Mouse (Mus musculus): Measurements from ENCODE around the gene Cacnb2. TPM values are rescaled to one million over a fixed set of nuclear protein-coding genes. Genes with fewer than 3 reads are reported as not detected.

Gene Cacnb2
- polyA plus RNA-seq, 1 experiment from 2014 or later, result 6.2 TPM

- H3K27ac ChIP-seq (ENCODE audit: low read length), result no peak overlapping the region
- 71% methylated on average over 1 of the region's 1 CpGs for WGBS
- H3K9me3 ChIP-seq (ENCODE audit: control insufficient read depth, low read depth, low read length), result no peaks in the 10 kb centered on the region
- no peaks in the 10 kb centered on the region for H3K27me3 ChIP-seq (ENCODE audit: control insufficient read depth, insufficient read depth, low read length)
- H3K9ac ChIP-seq (replicated peaks; ENCODE audit: low read depth, low read length), result no peak overlapping the region
- H3K4me1 ChIP-seq (ENCODE audit: control insufficient read depth, insufficient read depth, low read length), result no peaks in the 10 kb centered on the region
- no peak for ATAC-seq (ENCODE audit: insufficient number of reproducible peaks, insufficient read depth, low FRiP score, low read depth)
- no peaks in the 10 kb centered on the region for H3K36me3 ChIP-seq (ENCODE audit: control insufficient read depth, insufficient read depth, low read length)
- no peak overlapping the region for H3K4me3 ChIP-seq (ENCODE audit: low read depth, low read length)
- no peak overlapping the region for H3K4me2 ChIP-seq (replicated peaks; ENCODE audit: low read depth, low read length)
Observed at GRCm38 (mm10) chr2:14846727-14847126, 243.8 kb downstream of the Cacnb2 start.

DNA sequence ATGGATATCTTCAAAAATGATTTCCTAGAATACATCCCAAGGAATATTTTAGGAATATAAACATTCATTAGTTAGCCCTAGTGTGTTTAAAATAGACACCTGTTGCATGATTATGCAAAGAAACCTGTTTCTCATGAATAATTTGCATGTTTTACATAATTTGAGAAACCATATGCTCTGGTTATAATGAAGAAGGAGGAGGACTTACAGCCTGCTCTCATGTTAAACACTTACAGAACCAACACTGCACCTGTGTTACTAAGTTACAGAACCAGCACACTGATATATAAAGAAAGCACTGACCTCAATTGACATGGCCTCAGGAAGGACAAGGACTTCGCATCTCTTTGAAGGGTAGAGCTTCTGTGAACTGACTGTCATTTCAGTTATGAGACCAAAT, 244.3 kb downstream of the Cacnb2 start:
- Histone ChIP-seq H3K4me1 (ENCODE audit: control insufficient read depth, insufficient read depth, low read length) (no peaks in the 10 kb centered on the region), H3K9ac (replicated peaks; ENCODE audit: low read depth, low read length) (no peak overlapping the region), H3K27ac (ENCODE audit: low read length) (no peak overlapping the region), H3K4me3 (ENCODE audit: low read depth, low read length) (no peak overlapping the region), H3K4me2 (replicated peaks; ENCODE audit: low read depth, low read length) (no peak overlapping the region), H3K9me3 (ENCODE audit: control insufficient read depth, low read depth, low read length) (no peaks in the 10 kb centered on the region), H3K36me3 (ENCODE audit: control insufficient read depth, insufficient read depth, low read length) (no peaks in the 10 kb centered on the region), H3K27me3 (ENCODE audit: control insufficient read depth, insufficient read depth, low read length) (no peaks in the 10 kb centered on the region)
- ATAC-seq (ENCODE audit: insufficient number of reproducible peaks, insufficient read depth, low FRiP score, low read depth), result no peak
- 92% methylated on average over 1 of the region's 1 CpGs for WGBS

DNA sequence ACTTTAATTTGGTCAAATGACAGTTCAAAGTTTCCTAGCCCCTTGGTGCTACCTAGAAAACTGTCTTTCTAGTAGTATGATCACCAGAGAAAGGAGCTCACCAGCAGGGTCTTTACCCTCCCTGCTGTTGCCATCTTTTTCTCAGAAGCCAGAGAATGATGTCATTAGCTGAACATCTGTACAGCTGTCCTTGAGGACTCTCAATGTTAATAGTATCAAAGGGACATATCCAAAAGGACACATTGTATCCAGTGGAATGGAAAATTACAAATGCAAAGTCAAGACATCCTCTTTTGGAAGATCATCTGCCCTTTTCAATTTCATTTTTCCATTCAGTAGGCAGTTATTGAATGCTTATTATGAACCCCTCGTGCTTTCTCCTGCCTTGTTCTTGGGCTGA, 247.9 kb downstream of the Cacnb2 start:
- no peak overlapping the region for H3K27ac ChIP-seq (ENCODE audit: low read length)
- H3K27me3 ChIP-seq (ENCODE audit: control insufficient read depth, insufficient read depth, low read length), result no peaks in the 10 kb centered on the region
- WGBS, result 85% methylated on average over 1 of the region's 1 CpGs
- no peaks in the 10 kb centered on the region for H3K9me3 ChIP-seq (ENCODE audit: control insufficient read depth, low read depth, low read length)
- H3K4me1 ChIP-seq (ENCODE audit: control insufficient read depth, insufficient read depth, low read length), result no peaks in the 10 kb centered on the region
- no peak overlapping the region for H3K4me2 ChIP-seq (replicated peaks; ENCODE audit: low read depth, low read length)
- H3K9ac ChIP-seq (replicated peaks; ENCODE audit: low read depth, low read length), result no peak overlapping the region
- H3K4me3 ChIP-seq (ENCODE audit: low read depth, low read length), result no peak overlapping the region
- H3K36me3 ChIP-seq (ENCODE audit: control insufficient read depth, insufficient read depth, low read length), result no peaks in the 10 kb centered on the region
- no peak for ATAC-seq (ENCODE audit: insufficient number of reproducible peaks, insufficient read depth, low FRiP score, low read depth)

DNA sequence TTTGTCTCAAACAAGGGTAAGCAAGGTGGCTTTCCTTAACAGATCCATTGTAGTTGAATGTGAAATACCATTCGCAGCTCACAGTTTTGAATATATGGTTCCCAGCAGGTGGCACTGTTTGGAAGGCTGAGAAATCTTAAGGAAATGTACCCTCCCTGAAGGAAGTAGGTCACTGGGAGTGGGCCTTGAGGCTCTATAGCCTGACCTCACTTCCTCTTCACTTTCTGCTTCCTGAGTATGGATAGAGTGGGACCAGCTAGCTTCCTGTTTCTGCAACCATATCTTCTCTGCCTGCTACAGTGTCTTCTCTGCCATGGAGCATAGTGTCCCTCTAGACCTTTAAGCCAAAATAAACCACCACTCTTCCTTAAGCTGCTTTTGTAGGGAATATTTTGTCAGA, 248.5 kb downstream of the Cacnb2 start:
- Histone ChIP-seq H3K9ac (replicated peaks; ENCODE audit: low read depth, low read length) (no peak overlapping the region), H3K9me3 (ENCODE audit: control insufficient read depth, low read depth, low read length) (no peaks in the 10 kb centered on the region), H3K4me3 (ENCODE audit: low read depth, low read length) (no peak overlapping the region), H3K4me2 (replicated peaks; ENCODE audit: low read depth, low read length) (no peak overlapping the region), H3K36me3 (ENCODE audit: control insufficient read depth, insufficient read depth, low read length) (no peaks in the 10 kb centered on the region), H3K27me3 (ENCODE audit: control insufficient read depth, insufficient read depth, low read length) (no peaks in the 10 kb centered on the region), H3K27ac (ENCODE audit: low read length) (no peak overlapping the region), H3K4me1 (ENCODE audit: control insufficient read depth, insufficient read depth, low read length) (no peaks in the 10 kb centered on the region)
- WGBS, result 79% methylated on average over 1 of the region's 1 CpGs
- ATAC-seq (ENCODE audit: insufficient number of reproducible peaks, insufficient read depth, low FRiP score, low read depth), result no peak

- WGBS, result 88% methylated on average over 2 of the region's 2 CpGs
Observed at GRCm38 (mm10) chr2:14854054-14854453, 251.2 kb downstream of the Cacnb2 start.

GRCm38 (mm10) chr2:14858301-14858700, 255.4 kb downstream of the Cacnb2 start:
- H3K4me1 ChIP-seq (ENCODE audit: control insufficient read depth, insufficient read depth, low read length), result no peaks in the 10 kb centered on the region
- no peak overlapping the region for H3K4me2 ChIP-seq (replicated peaks; ENCODE audit: low read depth, low read length)
- no peak overlapping the region for H3K4me3 ChIP-seq (ENCODE audit: low read depth, low read length)
- H3K9me3 ChIP-seq (ENCODE audit: control insufficient read depth, low read depth, low read length), result no peaks in the 10 kb centered on the region
- ATAC-seq (ENCODE audit: insufficient number of reproducible peaks, insufficient read depth, low FRiP score, low read depth), result no peak
- 92% methylated on average over 1 of the region's 1 CpGs for WGBS
- H3K9ac ChIP-seq (replicated peaks; ENCODE audit: low read depth, low read length), result no peak overlapping the region
- H3K27me3 ChIP-seq (ENCODE audit: control insufficient read depth, insufficient read depth, low read length), result no peaks in the 10 kb centered on the region
- H3K27ac ChIP-seq (ENCODE audit: low read length), result no peak overlapping the region
- no peaks in the 10 kb centered on the region for H3K36me3 ChIP-seq (ENCODE audit: control insufficient read depth, insufficient read depth, low read length)

More at GRCm38 (mm10) chr2:14854054-14854453, 251.2 kb downstream of the Cacnb2 start:
- Histone ChIP-seq H3K4me1 (ENCODE audit: control insufficient read depth, insufficient read depth, low read length) (no peaks in the 10 kb centered on the region), H3K9me3 (ENCODE audit: control insufficient read depth, low read depth, low read length) (no peaks in the 10 kb centered on the region), H3K4me2 (replicated peaks; ENCODE audit: low read depth, low read length) (no peak overlapping the region), H3K4me3 (ENCODE audit: low read depth, low read length) (no peak overlapping the region), H3K36me3 (ENCODE audit: control insufficient read depth, insufficient read depth, low read length) (no peaks in the 10 kb centered on the region), H3K27me3 (ENCODE audit: control insufficient read depth, insufficient read depth, low read length) (no peaks in the 10 kb centered on the region), H3K9ac (replicated peaks; ENCODE audit: low read depth, low read length) (no peak overlapping the region), H3K27ac (ENCODE audit: low read length) (no peak overlapping the region)
- ATAC-seq (ENCODE audit: insufficient number of reproducible peaks, insufficient read depth, low FRiP score, low read depth), result no peak

DNA sequence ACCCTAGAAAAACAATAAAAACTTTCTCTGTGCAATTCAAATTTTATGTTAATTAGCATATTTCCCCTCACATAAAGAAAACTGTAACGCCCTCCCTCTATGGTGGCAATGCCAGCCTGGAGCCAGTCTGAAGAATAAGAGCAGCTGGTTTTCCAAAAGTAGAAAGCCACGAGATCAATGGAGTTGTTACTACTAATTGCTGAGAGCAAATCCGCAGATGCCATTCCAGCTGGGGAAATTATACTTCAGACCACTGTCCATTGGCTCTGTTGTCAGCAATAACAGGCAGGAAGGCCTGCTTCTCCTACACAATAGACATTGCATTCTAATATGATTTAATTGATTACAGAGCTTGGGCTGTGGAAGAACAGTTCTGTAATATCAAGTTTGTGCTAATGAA, 257.5 kb downstream of the Cacnb2 start:
- H3K4me2 ChIP-seq (replicated peaks; ENCODE audit: low read depth, low read length), result no peak overlapping the region
- no peaks in the 10 kb centered on the region for H3K36me3 ChIP-seq (ENCODE audit: control insufficient read depth, insufficient read depth, low read length)
- H3K4me3 ChIP-seq (ENCODE audit: low read depth, low read length), result no peak overlapping the region
- H3K4me1 ChIP-seq (ENCODE audit: control insufficient read depth, insufficient read depth, low read length), result no peaks in the 10 kb centered on the region
- no peak overlapping the region for H3K27ac ChIP-seq (ENCODE audit: low read length)
- no peak overlapping the region for H3K9ac ChIP-seq (replicated peaks; ENCODE audit: low read depth, low read length)
- H3K9me3 ChIP-seq (ENCODE audit: control insufficient read depth, low read depth, low read length), result no peaks in the 10 kb centered on the region
- H3K27me3 ChIP-seq (ENCODE audit: control insufficient read depth, insufficient read depth, low read length), result no peaks in the 10 kb centered on the region
- no peak for ATAC-seq (ENCODE audit: insufficient number of reproducible peaks, insufficient read depth, low FRiP score, low read depth)
- 79% methylated on average over 3 of the region's 3 CpGs for WGBS

- 38% methylated on average over 2 of the region's 2 CpGs for WGBS
- no peaks in the 10 kb centered on the region for H3K27me3 ChIP-seq (ENCODE audit: control insufficient read depth, insufficient read depth, low read length)
- ATAC-seq (ENCODE audit: insufficient number of reproducible peaks, insufficient read depth, low FRiP score, low read depth), result no peak
Observed at GRCm38 (mm10) chr2:14861613-14862012, 258.7 kb downstream of the Cacnb2 start.

DNA sequence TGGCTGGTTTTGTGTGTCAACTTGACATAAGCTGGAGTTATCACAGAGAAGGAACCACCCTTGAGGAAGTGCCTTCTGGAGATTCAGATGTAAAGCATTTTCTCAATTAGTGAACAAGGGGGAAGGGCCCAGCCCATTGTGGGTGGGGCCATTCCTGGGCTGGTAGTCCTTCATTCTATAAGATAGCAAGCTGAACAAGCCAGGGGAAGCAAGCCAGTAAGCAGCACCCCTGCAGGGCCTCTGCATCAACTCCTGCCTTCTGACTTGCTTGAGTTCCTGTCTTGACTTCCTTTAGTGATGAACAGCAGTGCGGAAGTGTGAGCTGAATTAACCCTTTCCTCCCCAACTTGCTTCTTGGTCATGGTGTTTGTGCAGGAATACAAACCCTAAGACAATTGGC, 260.1 kb downstream of the Cacnb2 start:
- H3K27me3 ChIP-seq (ENCODE audit: control insufficient read depth, insufficient read depth, low read length), result no peaks in the 10 kb centered on the region
- no peak overlapping the region for H3K9ac ChIP-seq (replicated peaks; ENCODE audit: low read depth, low read length)
- no peak overlapping the region for H3K4me3 ChIP-seq (ENCODE audit: low read depth, low read length)
- no peaks in the 10 kb centered on the region for H3K36me3 ChIP-seq (ENCODE audit: control insufficient read depth, insufficient read depth, low read length)
- ATAC-seq (ENCODE audit: insufficient number of reproducible peaks, insufficient read depth, low FRiP score, low read depth), result no peak
- H3K9me3 ChIP-seq (ENCODE audit: control insufficient read depth, low read depth, low read length), result no peaks in the 10 kb centered on the region
- no peak overlapping the region for H3K4me2 ChIP-seq (replicated peaks; ENCODE audit: low read depth, low read length)
- 63% methylated on average over 1 of the region's 1 CpGs for WGBS
- H3K4me1 ChIP-seq (ENCODE audit: control insufficient read depth, insufficient read depth, low read length), result no peaks in the 10 kb centered on the region
- no peak overlapping the region for H3K27ac ChIP-seq (ENCODE audit: low read length)

More at GRCm38 (mm10) chr2:14861613-14862012, 258.7 kb downstream of the Cacnb2 start:
- Histone ChIP-seq H3K4me3 (ENCODE audit: low read depth, low read length) (no peak overlapping the region), H3K9ac (replicated peaks; ENCODE audit: low read depth, low read length) (no peak overlapping the region), H3K36me3 (ENCODE audit: control insufficient read depth, insufficient read depth, low read length) (no peaks in the 10 kb centered on the region), H3K4me2 (replicated peaks; ENCODE audit: low read depth, low read length) (no peak overlapping the region), H3K27ac (ENCODE audit: low read length) (no peak overlapping the region), H3K4me1 (ENCODE audit: control insufficient read depth, insufficient read depth, low read length) (no peaks in the 10 kb centered on the region), H3K9me3 (ENCODE audit: control insufficient read depth, low read depth, low read length) (no peaks in the 10 kb centered on the region)

Measured in stomach, embryonic 14.5 days (tissue).